Mouse (Mus musculus) adrenal gland, adult 8-10 months (tissue): ENCODE measurements at regions not wholly inside any gene's neighbourhood (a gene's known extent, or its start where the extent isn't known, plus 50 kb on each side); places are given as distances from the start of the nearest gene placed in this dataset.

ENCODE experiments used
- DNase-seq: peaks from one replicate; pipeline ENCODE4 v3.0.0; 2022

- DNase-seq: no peak
Observed at GRCm38 (mm10) chr1:83727215-83727614, 319.2 kb upstream of the Sphkap start.

- DNase-seq: no peak
Observed at GRCm38 (mm10) chr1:83723096-83723495, 315.1 kb upstream of the Sphkap start.

DNA sequence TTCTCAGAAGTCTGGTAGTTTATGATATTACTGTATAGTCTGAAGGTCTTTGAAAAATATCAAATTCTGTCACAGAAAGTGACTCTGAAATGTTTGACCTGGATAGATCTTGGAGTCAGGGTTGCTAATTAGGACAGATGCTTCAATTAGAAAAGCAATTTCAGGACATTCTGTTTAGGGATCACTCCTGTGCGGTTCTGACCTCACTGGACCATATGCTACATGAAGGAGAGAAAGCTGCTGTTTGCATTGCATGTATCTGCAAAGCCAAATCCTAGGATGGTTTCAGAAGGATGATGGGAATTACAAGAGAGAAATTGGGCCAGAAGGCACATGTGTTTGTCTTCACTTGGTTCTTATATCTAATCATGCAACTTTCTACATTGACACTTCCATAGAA, 312.2 kb upstream of the Sphkap start:
- no peak for DNase-seq

DNA sequence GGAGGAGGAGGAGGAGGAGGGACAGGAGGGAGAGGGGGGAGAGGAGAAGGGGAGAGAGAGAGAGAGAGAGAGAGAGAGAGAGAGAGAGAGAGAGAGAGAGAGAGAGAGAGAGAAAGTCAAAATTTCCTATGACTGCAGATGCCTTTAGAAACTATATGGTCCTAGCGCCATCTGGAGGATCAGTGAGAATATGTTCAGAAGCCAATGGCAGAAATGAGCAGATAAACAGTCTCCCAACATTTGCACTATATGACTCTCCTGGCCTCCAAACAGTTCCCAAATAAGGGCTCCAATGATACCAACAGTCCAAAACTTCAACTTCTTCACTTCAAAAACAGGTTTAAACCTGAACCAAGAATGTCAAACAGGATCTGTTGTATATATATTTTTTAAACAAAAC, 309.1 kb upstream of the Sphkap start:
- no peak for DNase-seq

DNA sequence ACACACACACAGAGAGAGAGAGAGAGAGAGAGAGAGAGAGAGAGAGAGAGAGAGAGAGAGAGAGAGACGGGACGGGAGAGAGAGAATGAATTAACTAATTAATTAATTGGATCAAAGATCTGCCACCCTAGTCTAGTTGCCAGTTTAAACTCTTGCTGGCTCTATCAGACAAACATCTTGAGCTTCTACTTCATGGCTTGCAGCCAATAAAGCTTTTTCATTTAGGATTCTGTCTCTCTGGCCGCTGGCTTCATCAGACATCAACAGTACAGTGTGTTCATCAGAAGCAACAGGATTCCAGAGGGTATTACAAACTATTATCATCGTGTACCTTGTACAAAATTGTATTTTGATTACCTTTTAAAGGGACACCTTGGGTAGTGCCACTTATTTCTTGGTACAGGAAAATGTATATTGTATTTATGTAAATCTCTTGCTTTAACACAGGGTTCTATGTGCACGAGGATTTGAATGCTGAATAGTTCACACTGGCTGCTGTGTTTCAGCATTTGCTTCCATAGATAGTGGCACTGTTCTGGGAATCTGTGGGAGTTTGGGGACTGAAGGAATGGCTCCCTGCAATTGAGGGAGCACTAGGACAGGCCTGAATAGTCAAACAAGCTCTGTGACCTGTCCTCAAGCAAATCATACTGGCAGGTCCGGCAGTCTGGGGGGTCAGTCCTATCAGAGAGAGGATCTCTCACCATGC, 293.9 kb upstream of the Sphkap start:
- no peak for DNase-seq

DNA sequence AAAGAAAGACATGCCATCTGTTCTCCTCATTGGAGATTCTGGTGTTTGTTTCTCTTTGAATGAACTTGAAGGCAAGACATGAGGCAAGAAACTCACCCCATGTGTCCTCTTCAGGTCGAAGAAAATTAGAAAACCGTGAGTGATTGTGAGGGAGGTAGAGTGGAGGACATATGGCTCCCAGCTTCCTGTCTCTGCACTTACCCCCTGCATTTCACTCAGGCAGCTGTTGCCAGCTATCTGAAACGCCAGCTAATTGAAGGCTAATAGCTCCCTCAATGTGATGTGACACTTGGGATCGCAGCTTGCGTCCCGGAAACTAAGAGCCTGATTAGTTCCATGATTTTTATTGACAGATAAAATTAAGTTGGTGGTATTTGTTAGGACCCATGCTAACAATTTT, 289.4 kb upstream of the Sphkap start:
- DNase-seq: no peak

DNA sequence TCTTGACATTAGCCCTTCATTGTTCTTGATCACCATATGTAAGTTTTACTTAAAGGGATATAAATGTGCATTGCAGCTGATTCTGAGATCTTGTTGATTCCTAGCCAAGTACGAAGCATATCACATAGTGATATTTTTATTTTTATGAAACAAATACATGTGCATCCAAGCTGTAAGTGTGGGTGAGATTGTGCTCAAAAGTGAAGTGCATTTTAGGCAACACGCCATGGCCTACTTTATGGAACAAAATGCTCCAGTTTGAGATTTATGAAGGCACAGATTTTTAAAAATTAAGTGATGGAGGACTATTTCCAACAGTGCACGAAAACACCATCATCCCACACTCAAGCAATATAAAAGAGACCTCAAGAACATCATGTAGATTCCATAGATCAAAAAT, 277.2 kb upstream of the Sphkap start:
- DNase-seq: no peak

DNA sequence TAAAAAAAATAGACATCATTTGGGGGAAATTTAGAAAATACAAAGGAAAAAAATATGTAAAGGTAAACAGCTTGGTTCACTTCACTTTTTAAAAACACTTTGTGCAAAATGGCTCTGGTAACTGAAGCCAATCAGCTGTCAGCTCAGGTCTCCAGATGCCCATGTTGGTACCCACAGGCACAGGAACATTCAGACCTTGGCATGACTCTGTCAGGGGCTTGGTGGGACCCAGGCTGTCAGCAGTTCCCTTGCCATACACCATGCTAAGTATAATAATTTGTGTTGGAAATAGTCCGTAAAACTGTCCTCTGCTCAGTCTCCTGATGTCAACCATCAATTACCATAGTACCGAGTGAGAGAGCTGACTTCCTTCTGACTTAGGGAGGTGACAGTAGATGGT, 257.3 kb upstream of the Sphkap start:
- DNase-seq: no peak

DNA sequence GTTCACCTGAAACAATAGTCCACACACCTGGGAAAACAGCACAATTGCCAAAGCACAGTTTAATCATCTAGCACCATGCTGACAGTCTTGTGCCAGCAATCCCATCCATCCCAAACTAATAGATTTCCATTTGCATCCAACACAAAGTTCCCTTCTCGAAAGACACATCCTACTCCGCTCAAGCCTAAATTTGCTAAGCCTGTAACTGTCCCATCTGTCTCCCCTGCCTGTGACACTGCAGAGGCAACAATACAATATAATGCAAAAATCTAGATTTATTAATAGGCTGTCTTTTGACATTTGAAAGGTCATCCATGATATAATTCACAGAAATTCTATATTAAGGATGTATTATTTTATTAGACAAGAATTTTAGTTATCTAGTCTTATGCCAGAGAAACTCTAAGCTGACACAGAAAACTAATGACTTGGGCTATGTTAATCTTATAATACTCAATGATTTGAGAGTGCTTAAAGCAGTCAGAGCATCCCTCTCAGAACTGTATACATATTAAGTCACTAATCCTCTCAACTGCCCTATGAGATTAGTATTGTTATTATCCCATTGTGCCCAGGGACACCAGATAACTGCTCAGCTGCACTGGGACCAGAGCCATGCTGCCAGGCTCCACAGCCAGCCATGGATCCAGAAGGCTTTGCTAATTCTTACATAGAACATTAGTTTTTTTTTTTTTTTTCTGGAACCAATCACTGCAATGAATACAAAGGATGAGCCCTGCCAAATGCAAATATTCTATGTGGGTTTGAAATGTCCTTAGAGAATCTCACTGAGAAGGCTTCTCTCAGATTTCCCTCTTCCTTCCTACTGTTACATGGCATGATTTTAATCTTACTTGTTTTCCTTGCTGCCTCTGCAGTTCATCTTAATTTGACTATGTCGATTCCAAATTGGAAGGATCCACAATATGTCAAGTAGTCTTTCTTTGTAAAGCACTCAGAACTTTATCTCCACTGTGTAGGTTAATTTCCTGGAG, 254.1 kb upstream of the Sphkap start:
- no peak for DNase-seq

DNA sequence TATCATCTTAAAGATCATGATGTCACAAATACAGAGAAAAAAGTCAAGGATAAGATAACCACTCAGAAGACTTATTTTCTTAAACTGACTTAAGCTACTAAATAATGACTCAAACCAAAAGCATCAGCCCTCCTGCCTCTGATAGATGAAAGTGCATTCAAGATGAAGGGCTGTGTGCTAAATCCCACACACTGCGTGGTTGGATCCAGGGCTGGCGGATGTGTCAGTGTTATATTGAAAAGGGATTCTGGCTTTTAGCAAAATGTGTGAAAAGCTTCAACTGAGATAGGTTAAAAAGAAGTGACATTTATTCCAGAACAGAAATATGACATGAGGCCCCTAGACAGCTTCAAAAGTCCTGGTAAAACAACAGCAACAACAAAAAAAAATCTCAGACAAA, 245.7 kb upstream of the Sphkap start:
- no peak for DNase-seq

- no peak for DNase-seq
Observed at GRCm38 (mm10) chr1:83645606-83646005, 237.6 kb upstream of the Sphkap start.

GRCm38 (mm10) chr1:83642656-83643055, 234.7 kb upstream of the Sphkap start:
- DNase-seq: no peak

DNA sequence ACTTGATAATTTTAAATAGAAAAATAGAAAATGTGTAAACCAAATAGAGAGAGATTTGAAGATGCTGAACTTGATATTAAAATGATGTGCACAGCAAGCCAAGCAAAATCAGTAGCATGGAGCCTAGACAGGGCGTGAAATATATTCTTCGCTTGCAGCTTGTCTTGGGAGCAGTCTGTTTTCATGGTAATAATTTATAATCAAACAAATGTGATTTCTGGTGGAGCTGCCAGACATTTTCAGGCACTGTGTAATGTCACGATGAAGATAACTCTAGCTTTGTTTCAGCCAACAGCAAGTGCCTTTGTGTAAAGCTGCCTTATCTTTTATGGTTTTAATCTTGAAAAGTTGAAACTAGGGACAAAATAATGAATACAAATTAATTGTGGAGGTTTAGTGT, 228.1 kb upstream of the Sphkap start:
- no peak for DNase-seq

DNA sequence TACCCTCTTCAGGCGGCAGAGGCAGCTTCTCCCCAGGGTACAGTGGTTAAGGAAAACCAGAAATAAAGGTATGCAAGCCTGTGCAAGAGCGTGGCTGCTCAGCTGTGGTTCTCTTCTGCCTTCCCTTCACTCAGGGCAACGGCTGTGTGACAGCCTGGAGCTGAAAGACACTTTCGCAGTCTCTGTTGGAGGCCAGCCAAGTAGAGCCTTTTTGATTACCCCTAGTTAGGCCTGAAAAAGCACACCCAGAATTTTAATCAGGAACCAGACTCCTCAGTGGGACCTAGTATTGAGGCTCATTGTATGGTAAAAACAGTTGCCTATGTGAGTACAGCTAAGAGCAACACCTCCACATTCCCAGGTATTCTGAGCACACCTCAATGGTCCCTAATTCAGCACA, 223.8 kb upstream of the Sphkap start:
- no peak for DNase-seq

- no peak for DNase-seq
Observed at GRCm38 (mm10) chr1:83631394-83631793, 223.4 kb upstream of the Sphkap start.

DNA sequence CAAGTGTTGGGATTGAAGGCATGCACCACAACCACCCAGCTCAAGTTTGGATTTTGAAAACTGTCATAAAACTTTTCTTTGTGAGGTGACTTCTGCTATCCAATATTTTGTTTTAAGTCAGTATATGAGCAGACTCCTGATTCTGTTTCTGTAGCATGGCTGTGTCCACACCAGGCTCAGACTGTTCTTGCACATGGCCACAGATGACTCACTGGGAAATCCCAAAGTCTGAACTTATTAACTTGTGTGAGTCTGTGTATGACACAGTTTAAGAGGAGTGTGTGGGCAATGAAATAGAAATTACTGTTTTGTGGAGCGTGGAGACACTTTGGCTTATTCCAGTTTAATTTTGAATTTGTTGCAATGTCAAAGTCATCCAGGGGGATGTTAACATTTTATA, 179.3 kb upstream of the Sphkap start:
- DNase-seq: no peak

DNA sequence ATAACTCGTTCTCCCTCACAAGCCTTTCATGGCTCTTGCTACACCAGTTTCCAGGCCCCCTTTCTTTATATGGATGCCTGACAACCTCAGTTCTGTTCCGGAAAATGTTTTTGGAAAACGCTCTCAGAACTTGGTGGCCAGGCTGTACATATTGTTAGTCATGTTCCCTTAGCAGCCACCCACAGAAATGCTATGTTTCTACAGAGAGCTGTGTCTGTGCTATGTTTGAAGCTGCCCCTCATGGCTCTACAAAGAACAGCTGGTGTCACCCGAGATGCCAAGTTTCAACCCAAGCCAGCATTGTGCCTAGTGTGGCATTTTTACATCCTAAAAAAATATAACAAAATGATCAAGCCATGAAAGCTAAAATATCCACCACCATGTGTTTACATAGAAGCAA, 175.0 kb upstream of the Sphkap start:
- no peak for DNase-seq

GRCm38 (mm10) chr1:83569991-83570390, 162.0 kb upstream of the Sphkap start:
- DNase-seq: no peak

- DNase-seq: no peak
Observed at GRCm38 (mm10) chr1:83568746-83569145, 160.7 kb upstream of the Sphkap start.

GRCm38 (mm10) chr1:83551617-83552016, 143.6 kb upstream of the Sphkap start:
- DNase-seq: no peak

DNA sequence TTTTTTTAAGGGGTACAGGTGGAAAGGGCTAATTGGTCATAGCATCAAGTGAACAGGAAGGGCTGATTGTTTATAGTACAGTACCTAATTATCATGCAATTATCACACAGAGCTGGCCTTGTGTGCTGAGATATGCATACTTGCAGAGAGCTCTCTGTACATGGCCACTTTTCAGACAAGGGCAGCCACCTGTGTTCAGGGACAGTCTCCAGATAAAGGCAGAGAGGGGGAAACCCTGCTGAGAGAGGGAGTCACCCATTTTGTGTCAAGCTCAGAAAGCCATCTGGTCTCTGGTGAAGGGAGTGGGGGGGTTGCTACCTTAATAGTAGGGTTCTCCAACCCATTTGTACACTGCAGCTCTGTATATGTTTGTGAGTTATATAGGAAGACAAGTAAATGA, 127.5 kb upstream of the Sphkap start:
- DNase-seq: no peak

DNA sequence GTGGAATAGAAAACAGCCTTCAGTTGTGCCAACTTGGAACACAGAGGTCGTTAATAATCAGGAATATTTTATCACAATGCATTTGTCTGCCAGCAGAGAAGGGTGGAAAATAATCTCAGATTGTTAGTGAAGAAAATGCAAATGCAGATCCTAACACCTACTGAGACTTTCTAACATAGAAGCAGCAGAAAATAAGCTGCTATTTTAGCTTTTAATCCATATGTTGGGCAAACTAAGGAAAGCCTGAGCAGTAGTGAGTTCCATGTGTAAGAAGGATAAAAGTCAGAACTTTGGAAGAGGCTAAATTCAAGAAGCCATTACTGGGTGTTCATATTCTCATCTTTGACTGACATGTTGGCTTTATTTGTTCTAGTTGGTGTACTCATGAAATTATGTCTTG, 119.8 kb upstream of the Sphkap start:
- no peak for DNase-seq

GRCm38 (mm10) chr1:83509356-83509755, 101.4 kb upstream of the Sphkap start:
- no peak for DNase-seq

DNA sequence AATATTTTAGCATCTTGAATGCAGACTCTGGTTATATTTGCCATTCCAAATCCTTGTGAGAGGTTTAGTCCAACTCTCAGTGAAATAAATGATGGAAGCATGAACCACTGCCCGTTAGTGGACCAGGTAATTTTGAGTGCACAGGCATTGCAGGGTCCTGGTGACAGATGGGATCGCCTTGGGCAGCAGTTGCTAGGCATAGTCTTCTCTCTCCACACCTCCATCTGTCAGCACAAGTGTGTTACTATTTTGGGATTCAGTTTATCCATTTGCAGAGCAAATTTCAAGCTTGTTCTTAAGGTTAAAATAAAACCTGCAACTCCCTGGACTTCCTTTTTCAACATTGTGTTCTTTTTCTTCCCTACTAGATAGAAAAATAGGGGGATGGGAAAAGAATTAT, 97.4 kb upstream of the Sphkap start:
- no peak for DNase-seq
